Mouse (Mus musculus) heart, embryonic 14.5 days (tissue): ENCODE results near the gene E330034G19Rik. TPM values are rescaled to one million over a fixed set of nuclear protein-coding genes. Genes with fewer than 3 reads are reported as not detected.
"Not testable (repeated sequence)": the region's sequence is repeated elsewhere in the genome, so short reads cannot be mapped to it uniquely, and the experiment has no call there.

ENCODE experiments used
- ATAC-seq: fragments of 200-750 bp; cut with Nextera tagmentation; 2 replicates; pipeline ENCODE4 v1.8.0; 2017; ENCODE audit warnings: low read depth, moderate TSS enrichment; ENCODE audit not compliant: insufficient number of reproducible peaks, insufficient read depth, low FRiP score
- H3K27ac ChIP-seq, 2 experiments: fragments of 200-500 bp in 1 of 2; fragments of 300-500 bp in 1 of 2; sonication (generic) in 1 of 2; replicated peaks in 1 of 2; 2 replicates each; pipeline ENCODE4 v1.5.1; 2012 to 2014; ENCODE audit warnings: low read depth in 2 of 2, low read length in 2 of 2, control low read depth in 1 of 2, mild to moderate bottlenecking in 1 of 2, mixed read lengths in 1 of 2; ENCODE audit not compliant: control insufficient read depth in 1 of 2, insufficient read depth in 1 of 2
- H3K27me3 ChIP-seq: fragments of 300-500 bp; sonication (generic); 2 replicates; pipeline ENCODE4 v1.6.1; 2014; ENCODE audit warnings: mild to moderate bottlenecking, low read length, control low read depth; ENCODE audit not compliant: control insufficient read depth, insufficient read depth
- H3K36me3 ChIP-seq: fragments of 300-500 bp; sonication (generic); 2 replicates; pipeline ENCODE4 v1.6.1; 2014; ENCODE audit warnings: mild to moderate bottlenecking, control low read depth, low read length, mixed read lengths; ENCODE audit not compliant: control insufficient read depth, insufficient read depth
- H3K4me1 ChIP-seq, 2 experiments: fragments of 200-500 bp in 1 of 2; fragments of 300-500 bp in 1 of 2; sonication (generic) in 1 of 2; 2 replicates each; pipeline ENCODE4 v1.6.1; 2012 to 2014; ENCODE audit warnings: low read length in 2 of 2, control low read depth in 1 of 2, mixed read lengths in 1 of 2; ENCODE audit not compliant: control insufficient read depth in 2 of 2, insufficient read depth in 2 of 2
- H3K4me2 ChIP-seq: fragments of 300-500 bp; sonication (generic); 2 replicates; pipeline ENCODE4 v1.6.1; 2014; ENCODE audit warnings: mild to moderate bottlenecking, low read length
- H3K4me3 ChIP-seq, 2 experiments: fragments of 200-500 bp in 1 of 2; fragments of 300-500 bp in 1 of 2; sonication (generic) in 1 of 2; 2 replicates each; pipeline ENCODE4 v1.5.1; 2012 to 2014; ENCODE audit warnings: low read length in 2 of 2, mild to moderate bottlenecking in 2 of 2, control low read depth in 1 of 2, low read depth in 1 of 2, moderate library complexity in 1 of 2; ENCODE audit not compliant: control insufficient read depth in 1 of 2, insufficient read depth in 1 of 2
- H3K9ac ChIP-seq: fragments of 300-500 bp; sonication (generic); 2 replicates; pipeline ENCODE4 v1.6.1; 2014; ENCODE audit warnings: mild to moderate bottlenecking, low read length
- H3K9me3 ChIP-seq: fragments of 300-500 bp; sonication (generic); 2 replicates; pipeline ENCODE4 v1.6.1; 2016; ENCODE audit warnings: low read length, control low read depth; ENCODE audit not compliant: control insufficient read depth
- WGBS: fragments of 180-500 bp; shearing (Covaris S2); extraction: QIAGEN DNeasy Blood & Tissue Kit; methylation state at CpG from one replicate; pipeline ENCODE4 v1.1.7; 2014; 5-methylcytosine and 5-hydroxymethylcytosine counted together
- polyA plus RNA-seq: library from polyadenylated mRNA; unstranded; fragments of >200 nt; fragmentation: Nextera tagmentation; extraction: Ambion mirVana; gene quantifications from 2 replicates; pipeline ENCODE4 v1.2.1, GENCODE M21; 2014

E330034G19Rik gene
- polyA plus RNA-seq, 1 experiment from 2014 or later: not detected

DNA sequence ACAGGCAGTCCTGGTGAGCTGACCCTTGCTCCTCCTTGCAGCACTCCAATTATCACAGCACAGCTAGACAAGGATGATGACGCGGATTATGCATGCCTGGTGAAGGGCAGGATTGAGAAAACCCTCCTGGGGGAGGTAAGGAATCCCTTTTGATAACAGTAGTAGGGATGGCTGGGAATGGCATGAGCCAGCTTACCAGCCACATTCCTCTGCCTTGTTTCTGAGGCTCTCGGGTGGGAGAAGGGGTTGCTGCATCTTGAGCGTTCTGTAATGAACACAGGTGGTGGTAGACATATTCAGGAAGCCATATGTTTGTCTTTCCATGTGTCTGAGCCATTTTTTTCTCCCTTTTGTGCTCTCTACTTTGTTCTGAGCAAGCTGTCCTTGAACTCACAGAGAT, 6.9 kb upstream of the E330034G19Rik start:
- Histone ChIP-seq H3K4me2 (no peak overlapping the region), H3K4me3 (no peak overlapping the region), H3K4me1 (no peaks in the 10 kb centered on the region; a peak in 1 of 4 replicates), H3K36me3 (no peaks in the 10 kb centered on the region), H3K9me3 (no peaks in the 10 kb centered on the region), H3K27ac (no peak overlapping the region), H3K27me3 (no peaks in the 10 kb centered on the region), H3K9ac (no peak overlapping the region)
- no peak for ATAC-seq
- WGBS: 16% methylated on average over 4 of the region's 4 CpGs

DNA sequence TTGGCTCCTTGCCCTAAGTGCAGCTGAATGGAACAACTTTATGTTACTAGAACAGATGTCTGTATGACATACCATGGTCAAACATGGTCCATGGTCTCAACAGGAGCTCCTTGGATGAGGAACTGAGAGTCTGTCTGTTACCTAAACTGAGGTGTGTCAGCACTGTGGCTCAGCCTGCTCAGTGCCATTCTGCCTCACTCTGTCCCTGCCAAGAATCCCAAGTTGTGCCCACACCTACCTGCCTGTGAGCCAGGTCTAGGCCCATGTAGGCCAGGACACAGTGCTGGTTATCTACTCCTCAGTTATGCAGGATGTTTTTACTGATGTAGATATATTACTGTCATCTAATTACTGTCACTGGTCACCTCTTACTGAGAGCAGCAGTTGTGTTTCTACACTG, 2.3 kb upstream of the E330034G19Rik start:
- Histone ChIP-seq H3K4me1 (peaks cover 0 to 3% of the 10 kb centered on the region in 2 experiments; a peak in 1 of 4 replicates), H3K4me3 (no peak overlapping the region), H3K9me3 (no peaks in the 10 kb centered on the region), H3K27ac (no peak overlapping the region), H3K27me3 (no peaks in the 10 kb centered on the region), H3K36me3 (no peaks in the 10 kb centered on the region), H3K9ac (no peak overlapping the region), H3K4me2 (no peak overlapping the region)
- ATAC-seq: no peak

DNA sequence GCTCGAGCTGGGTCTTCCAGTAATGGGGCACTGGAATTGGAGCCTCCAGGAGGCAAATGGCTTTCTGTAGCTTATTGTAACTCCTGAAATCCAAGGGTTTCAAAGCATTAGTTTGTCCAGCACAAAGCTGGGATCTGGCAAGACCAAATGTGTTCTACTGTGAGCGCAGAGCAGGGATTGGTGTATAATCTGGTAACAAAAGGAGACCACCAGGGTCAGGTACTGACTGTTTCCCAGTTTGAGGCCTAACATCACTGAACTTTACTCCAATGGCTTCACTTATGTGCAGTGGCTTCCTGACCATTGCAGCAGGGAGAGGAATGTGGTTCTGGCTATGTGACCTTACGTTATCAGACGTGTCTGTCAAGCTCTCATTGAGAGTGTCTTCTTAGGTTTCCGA, 617 bp downstream of the E330034G19Rik start:
- WGBS: 44% methylated on average over 5 of the region's 5 CpGs
- no peak overlapping the region for H3K4me2 ChIP-seq
- H3K9ac ChIP-seq: no peak overlapping the region
- no peak overlapping the region for H3K4me3 ChIP-seq
- ATAC-seq: no peak
- H3K36me3 ChIP-seq: no peaks in the 10 kb centered on the region
- no peaks in the 10 kb centered on the region for H3K27me3 ChIP-seq
- H3K9me3 ChIP-seq: no peaks in the 10 kb centered on the region
- peaks cover 0 to 3% of the 10 kb centered on the region in 2 experiments; a peak in 1 of 4 replicates for H3K4me1 ChIP-seq
- no peak overlapping the region for H3K27ac ChIP-seq

DNA sequence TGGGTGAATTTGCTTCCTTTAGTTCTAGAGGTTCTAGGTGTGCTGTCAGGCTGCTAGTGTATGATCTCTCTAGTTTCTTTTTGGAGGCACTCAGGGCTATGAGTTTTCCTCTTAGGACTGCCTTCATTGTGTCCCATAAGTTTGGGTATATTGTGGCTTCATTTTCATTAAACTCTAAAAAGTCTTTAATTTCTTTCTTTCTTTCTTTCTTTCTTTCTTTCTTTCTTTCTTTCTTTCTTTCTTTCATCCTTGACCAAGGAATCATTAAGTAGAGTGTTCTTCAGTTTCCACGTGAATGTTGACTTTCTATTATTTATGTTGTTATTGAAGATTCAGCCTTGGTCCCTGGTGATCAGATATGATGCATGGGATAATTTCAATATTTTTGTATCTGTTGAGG, 9.1 kb downstream of the E330034G19Rik start:
- H3K4me1 ChIP-seq, H3K9ac ChIP-seq, H3K36me3 ChIP-seq, H3K27me3 ChIP-seq, H3K9me3 ChIP-seq, ATAC-seq, H3K4me3 ChIP-seq, H3K4me2 ChIP-seq, H3K27ac ChIP-seq: not testable (repeated sequence)
- WGBS: 80% methylated on average over 1 of the region's 1 CpGs

DNA sequence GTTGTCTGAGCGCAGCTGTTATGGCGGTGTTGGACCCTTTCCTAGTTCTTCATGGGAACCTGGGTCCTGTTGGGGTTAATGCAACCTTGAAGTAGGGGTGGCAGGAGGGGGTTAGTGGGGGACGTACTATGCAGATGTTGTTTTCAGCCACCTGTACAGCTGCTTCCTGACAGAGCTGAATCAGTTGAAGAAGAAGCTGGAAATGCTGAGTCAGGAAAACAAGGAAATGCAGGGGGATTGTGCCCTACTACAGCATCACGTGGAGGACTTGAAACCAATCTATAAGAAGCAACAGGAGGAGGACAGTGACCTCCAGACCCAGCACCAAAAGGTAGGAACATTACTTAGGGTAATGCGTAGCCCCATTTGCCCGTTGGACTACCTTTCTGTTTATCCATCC, 13.7 kb downstream of the E330034G19Rik start:
- no peaks in the 10 kb centered on the region for H3K36me3 ChIP-seq
- H3K4me2 ChIP-seq: no peak overlapping the region
- no peak overlapping the region for H3K4me3 ChIP-seq
- WGBS: 72% methylated on average over 6 of the region's 6 CpGs
- no peak overlapping the region for H3K9ac ChIP-seq
- no peak for ATAC-seq
- no peaks in the 10 kb centered on the region for H3K27me3 ChIP-seq
- H3K27ac ChIP-seq: no peak overlapping the region
- H3K9me3 ChIP-seq: no peaks in the 10 kb centered on the region
- no peaks in the 10 kb centered on the region for H3K4me1 ChIP-seq

DNA sequence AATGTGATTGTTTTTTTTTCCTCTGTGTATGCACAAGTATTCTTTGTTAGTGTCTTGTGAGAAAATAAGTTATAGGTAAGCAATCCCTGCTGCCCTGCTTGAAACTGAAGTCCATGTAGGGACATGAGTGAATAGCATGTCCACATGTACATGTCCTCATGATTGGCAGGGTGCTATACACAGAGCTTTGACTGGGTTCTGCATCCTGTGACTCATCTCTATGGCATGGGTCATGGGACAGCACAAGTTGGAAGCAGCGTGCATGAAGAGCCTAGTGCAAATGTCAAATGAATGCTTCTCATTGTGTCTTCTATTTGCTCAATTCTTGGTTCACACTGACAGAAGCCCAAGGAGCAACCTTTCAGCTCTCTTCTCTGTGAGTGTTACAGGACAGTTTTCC, 14.1 kb downstream of the E330034G19Rik start:
- H3K4me2 ChIP-seq: no peak overlapping the region
- H3K9me3 ChIP-seq: no peaks in the 10 kb centered on the region
- no peaks in the 10 kb centered on the region for H3K27me3 ChIP-seq
- no peak overlapping the region for H3K9ac ChIP-seq
- H3K4me1 ChIP-seq: no peaks in the 10 kb centered on the region
- no peak for ATAC-seq
- H3K36me3 ChIP-seq: no peaks in the 10 kb centered on the region
- H3K27ac ChIP-seq: no peak overlapping the region
- WGBS: 50% methylated on average over 1 of the region's 1 CpGs
- H3K4me3 ChIP-seq: no peak overlapping the region

DNA sequence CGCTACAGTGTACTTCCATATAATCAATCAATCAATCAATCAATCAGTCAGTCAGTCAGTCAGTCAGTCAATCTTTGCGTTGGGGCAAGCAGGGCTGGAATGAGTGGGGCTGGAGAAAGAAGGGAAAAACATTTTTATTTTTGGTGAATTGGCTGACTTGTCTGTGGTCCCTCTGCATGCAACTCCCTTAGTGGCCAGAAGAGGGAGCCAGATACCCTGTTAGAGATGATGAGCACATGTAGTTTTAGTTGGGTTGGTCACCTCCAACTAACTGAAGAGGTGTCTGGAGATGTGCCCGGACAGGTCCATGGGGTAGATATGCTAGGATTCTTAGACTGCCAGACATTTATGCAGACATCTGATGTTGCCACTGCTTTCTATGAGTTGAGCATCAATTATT, 18.1 kb downstream of the E330034G19Rik start:
- Histone ChIP-seq H3K4me2 (no peak overlapping the region), H3K27ac (no peak overlapping the region), H3K4me1 (no peaks in the 10 kb centered on the region), H3K36me3 (no peaks in the 10 kb centered on the region), H3K4me3 (no peak overlapping the region), H3K9ac (no peak overlapping the region), H3K9me3 (no peaks in the 10 kb centered on the region), H3K27me3 (no peaks in the 10 kb centered on the region)
- ATAC-seq: no peak
- 33% methylated on average over 3 of the region's 3 CpGs for WGBS

DNA sequence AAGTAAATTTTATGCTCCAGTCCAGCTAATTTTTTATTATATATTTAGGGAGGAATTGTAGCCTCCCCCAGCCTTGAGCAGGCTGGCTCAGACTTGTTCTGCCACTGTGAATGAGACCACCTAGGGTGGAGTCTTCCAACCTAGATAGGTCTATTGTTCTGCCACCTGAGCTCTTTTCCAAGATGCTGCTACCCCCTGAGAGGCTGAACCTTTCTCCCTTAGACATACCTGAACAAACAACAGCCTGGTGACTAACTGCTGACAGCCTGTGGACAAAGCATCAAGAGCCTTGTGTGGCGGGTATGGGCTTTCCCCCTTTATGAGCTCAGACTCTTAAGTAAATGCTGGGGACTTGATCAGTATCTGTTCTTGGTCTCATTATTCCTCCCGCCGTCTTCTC, 54.0 kb downstream of the E330034G19Rik start:
- H3K36me3 ChIP-seq, H3K4me1 ChIP-seq, H3K27me3 ChIP-seq, H3K4me3 ChIP-seq, H3K27ac ChIP-seq, H3K4me2 ChIP-seq, ATAC-seq, H3K9ac ChIP-seq, H3K9me3 ChIP-seq: not testable (repeated sequence)
- whole genome bisulfite sequencing: 81% methylated on average over 3 of the region's 3 CpGs
